Comparison of ENCODE assay signal across 18 mouse cellular contexts in genomic region chr3:97846448-97846847, GRCm38 (mm10). TPM values are rescaled to one million over a fixed set of nuclear protein-coding genes. Genes with fewer than 3 reads are reported as not detected.
DNase-seq lines count a peak whose midpoint lies in the region; TF ChIP-seq lines count a peak whose summit lies in the region.
"Had no signal": no experiment of that assay in that cellular context is flagged by ENCODE, and none has a peak within 500 bp of the region (broad histone marks: within the 10 kb centered on the region; RNA-seq: fewer than 3 reads in every experiment).

No protein-coding gene starts in this region.

- WGBS in olfactory bulb, adult 2 months = 37% methylated on average over 4 of the region's 4 CpGs

- H3K4me3 ChIP-seq in layer of hippocampus, adult 2 months = no peak overlapping the region
- H3K4me3 ChIP-seq in olfactory bulb, adult 2 months (ENCODE audit: insufficient read depth, low read depth, low read length) = no peak overlapping the region
- H3K4me3 ChIP-seq: embryonic facial prominence, embryonic 15.5 days; erythroblast, embryonic 14.5 days; forebrain, embryonic 10.5 days; gastrocnemius, adult 2 months; heart, embryonic 13.5 days; hindbrain, embryonic 12.5 days had no signal

- no peak for TF ChIP-seq POLR2A in olfactory bulb, adult 2 months (IDR thresholded peaks at IDR 0.05; ENCODE audit: insufficient read depth, low read depth, low read length)

- peaks cover 11% of the 10 kb centered on the region for H3K4me1 ChIP-seq in olfactory bulb, adult 2 months (ENCODE audit: control insufficient read depth, insufficient read depth, low read length)
- H3K4me1 ChIP-seq: embryonic facial prominence, embryonic 15.5 days; forebrain, embryonic 10.5 days; heart, embryonic 13.5 days; hindbrain, embryonic 12.5 days had no signal

- H3K27ac ChIP-seq in layer of hippocampus, adult 2 months = peak overlapping the region; percentile 71
- peak overlapping the region; percentile 4; the same call in 1 of the 2 replicates for H3K27ac ChIP-seq in olfactory bulb, adult 2 months (ENCODE audit: insufficient read depth, low read depth, low read length)
- H3K27ac ChIP-seq: embryonic facial prominence, embryonic 15.5 days; forebrain, embryonic 10.5 days; gastrocnemius, adult 2 months; heart, embryonic 13.5 days; hindbrain, embryonic 12.5 days had no signal

- DNase-seq in layer of hippocampus, adult 2 months (ENCODE audit: low spot score in 2 of 2) = no peak
- DNase-seq in layer of hippocampus, postnatal 10 days (ENCODE audit: low spot score in 2 of 2) = no peak
- peak; percentile 58 for DNase-seq in right cerebral cortex, adult 18-20 months
- DNase-seq in right cerebral cortex, postnatal 14 days = no peak
- no peak for DNase-seq in lung, adult 18-20 months
- DNase-seq: adrenal gland, adult 2 months; adrenal gland, postnatal 25 days; cerebellum, adult 2 months; cerebellum, postnatal 10 days; gastrocnemius, adult 2 months; gastrocnemius, postnatal 25 days; heart, postnatal 36 days had no signal

- no peak for TF ChIP-seq CTCF in layer of hippocampus, adult 2 months (conservative IDR thresholded peaks at IDR 0.05)
- TF ChIP-seq CTCF in olfactory bulb, adult 2 months (IDR thresholded peaks at IDR 0.05; ENCODE audit: insufficient read depth, low read depth, low read length) = no peak

RNA-seq across cellular contexts. Expression of gene Pde4dip, which starts 42.1 kb away (rescaled TPM):
- 100 to 1,000 TPM; 232 to 246 TPM for total RNA-seq in layer of hippocampus, adult 2 months (2021)
- 100 to 1,000 TPM; 221 to 232 TPM for total RNA-seq in layer of hippocampus, postnatal 10 days (2021)
- 39.5 and 82.8 TPM in 2 replicates for polyA plus RNA-seq in olfactory bulb, adult 2 months (2012; ENCODE audit: insufficient read depth, insufficient read length, low replicate concordance, missing spikeins)

RNA-seq across cellular contexts. Expression of gene Sec22b, which starts 54.5 kb away (rescaled TPM):
- total RNA-seq in layer of hippocampus, adult 2 months (2021) = 10 to 100 TPM; 78.3 to 81.7 TPM
- total RNA-seq in layer of hippocampus, postnatal 10 days (2021) = 10 to 100 TPM; 60.9 to 66.3 TPM
- polyA plus RNA-seq in olfactory bulb, adult 2 months (2012; ENCODE audit: insufficient read depth, insufficient read length, low replicate concordance, missing spikeins) = not detected in 2 replicates
